Mouse (Mus musculus) stomach, postnatal 0 days (tissue): ENCODE results near the gene Cfl1.

Experiments used
- CTCF ChIP-seq: IDR thresholded peaks from 2 replicates; pipeline ENCODE4 v1.5.1; 2016; ENCODE audit warnings: antibody characterized with exemption, low read depth, mild to moderate bottlenecking, moderate library complexity
- EP300 ChIP-seq: optimal IDR thresholded peaks from 2 replicates; pipeline ENCODE3; 2016; ENCODE audit warnings: antibody characterized with exemption

- TF ChIP-seq EP300 (no peak), CTCF (no peak)
Observed at GRCm38 (mm10) chr19:5513005-5513349, 22.7 kb downstream of the Cfl1 start.
